Mouse (Mus musculus): ENCODE data around the gene Atp2b4.

Gene Atp2b4

DNA sequence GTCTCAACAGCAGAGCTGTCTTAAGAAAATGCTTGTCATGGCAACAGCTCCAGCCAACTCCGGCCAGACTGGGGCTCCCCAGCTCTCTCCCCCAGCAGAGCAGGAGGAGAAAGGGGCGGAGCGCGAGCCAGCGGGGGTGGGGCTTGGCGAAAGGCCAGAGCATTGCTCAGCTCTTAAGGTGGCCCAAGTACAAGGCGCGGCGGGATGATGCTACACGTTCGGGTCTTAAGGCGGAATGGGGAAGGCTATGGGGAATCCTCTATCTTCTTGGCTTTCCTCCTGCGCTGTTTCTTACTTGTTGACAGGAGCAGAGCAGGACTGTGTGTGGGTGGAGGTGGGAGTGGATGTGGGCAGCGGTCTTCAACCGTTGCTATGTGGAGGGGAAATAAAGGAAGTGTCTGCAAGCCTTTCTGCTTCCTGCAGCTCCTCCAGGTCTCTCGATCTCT, at the start of gene Atp2b4:
Gene Atp2b4 (minus strand): TSS at position 94 of the 446 bp plus-strand sequence.
- DNase-seq (ENCODE audit: low spot score in 2 of 2) = peak; percentile 97

- no peak for DNase-seq (ENCODE audit: low spot score in 2 of 2)
Measured at GRCm38 (mm10) chr1:133844734-133845133, 43.9 kb upstream of the Atp2b4 start.

GRCm38 (mm10) chr1:133843900-133844299, 43.1 kb upstream of the Atp2b4 start:
- no peak for DNase-seq (ENCODE audit: low spot score in 2 of 2)

DNA sequence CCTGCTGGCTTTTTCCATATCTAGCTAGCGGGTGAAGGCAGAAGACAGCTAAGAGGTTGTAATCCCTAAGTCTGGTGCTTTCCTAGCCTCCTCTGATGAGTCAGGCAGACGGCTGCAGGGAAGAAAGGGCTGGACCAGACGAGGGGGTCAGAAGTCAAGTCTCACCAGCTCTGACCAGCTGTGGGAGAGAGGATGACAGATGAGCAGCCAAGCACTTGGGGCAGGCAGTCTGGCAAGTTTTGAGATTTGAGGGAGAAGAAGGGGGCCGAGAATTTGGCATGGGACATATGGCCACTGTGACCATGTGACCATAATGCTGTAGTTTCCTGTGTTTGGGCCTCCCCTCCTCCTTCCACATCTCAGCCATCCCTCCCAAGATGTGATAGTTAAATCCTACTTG, 42.5 kb upstream of the Atp2b4 start:
- DNase-seq (ENCODE audit: low spot score in 2 of 2) = no peak

GRCm38 (mm10) chr1:133842074-133842725, 41.4 kb upstream of the Atp2b4 start:
- DNase-seq (ENCODE audit: low spot score in 2 of 2) = peak; percentile 87 to 93

GRCm38 (mm10) chr1:133841171-133841926, 40.5 kb upstream of the Atp2b4 start:
- DNase-seq (ENCODE audit: low spot score in 2 of 2) = no peak

- peak in 1 of 2 experiments; percentile 57 for DNase-seq (ENCODE audit: low spot score in 2 of 2)
Measured at GRCm38 (mm10) chr1:133840530-133840929, 39.7 kb upstream of the Atp2b4 start.

DNA sequence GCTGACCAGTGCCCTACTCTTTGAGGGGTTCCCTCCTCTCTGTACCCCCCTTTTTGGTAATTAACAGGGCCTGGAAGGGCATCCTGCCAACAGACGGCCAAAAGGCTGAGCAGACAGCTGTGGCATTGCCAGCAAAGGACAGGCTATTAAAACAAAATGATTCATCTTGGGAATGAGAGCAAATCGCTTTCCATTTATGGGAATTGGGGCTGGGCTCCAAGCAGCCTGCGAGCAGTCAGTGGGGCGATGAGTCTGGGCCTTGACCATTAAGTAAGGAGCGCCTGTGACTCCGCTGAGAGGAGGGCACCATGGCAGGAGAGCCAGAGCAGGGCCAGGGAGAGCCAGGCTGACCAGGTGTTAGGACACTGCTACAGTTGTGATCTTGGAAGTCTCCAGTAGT, 33.5 kb upstream of the Atp2b4 start:
- no peak for DNase-seq (ENCODE audit: low spot score in 2 of 2)

DNA sequence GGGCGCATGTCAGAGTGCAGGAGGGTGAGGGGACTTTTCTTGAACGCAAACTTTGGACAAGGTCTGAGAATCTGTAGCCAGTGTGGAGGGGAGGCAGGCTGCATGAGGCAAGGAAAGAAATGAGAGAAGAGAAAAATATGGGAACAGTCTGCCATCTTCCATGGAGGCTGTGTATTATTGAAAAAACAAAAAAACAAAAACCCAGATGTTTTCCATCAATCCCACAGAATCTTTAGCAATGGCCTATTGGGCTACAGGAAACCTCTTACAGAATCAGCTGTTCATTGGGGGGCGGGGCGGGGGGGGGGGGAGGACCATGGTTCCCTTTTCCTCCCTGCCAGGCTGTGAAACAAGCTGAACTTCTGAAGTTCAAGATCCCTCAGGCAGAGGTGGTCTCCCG, 31.9 kb upstream of the Atp2b4 start:
- no peak for DNase-seq (ENCODE audit: low spot score in 2 of 2)

DNA sequence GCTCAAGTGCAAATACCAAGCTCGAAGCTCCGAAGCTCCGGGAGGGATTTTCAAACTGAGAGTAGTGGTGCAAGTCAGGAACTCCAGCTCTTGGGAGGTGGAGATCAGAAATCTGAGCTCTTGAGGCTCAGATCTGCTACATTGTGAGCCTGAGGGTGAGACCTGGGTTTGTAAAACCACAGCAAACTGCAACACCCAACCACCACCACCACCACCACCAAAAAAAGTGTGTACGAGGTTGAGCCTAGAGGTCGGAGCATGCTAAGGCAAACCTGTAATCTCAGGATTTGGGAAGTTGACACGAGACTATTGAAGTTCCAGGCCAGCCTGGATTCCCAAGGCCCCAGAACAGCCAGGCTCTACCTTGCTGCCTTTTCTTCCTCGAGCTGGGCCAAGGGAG, 25.4 kb upstream of the Atp2b4 start:
- DNase-seq (ENCODE audit: low spot score in 2 of 2) = no peak

DNA sequence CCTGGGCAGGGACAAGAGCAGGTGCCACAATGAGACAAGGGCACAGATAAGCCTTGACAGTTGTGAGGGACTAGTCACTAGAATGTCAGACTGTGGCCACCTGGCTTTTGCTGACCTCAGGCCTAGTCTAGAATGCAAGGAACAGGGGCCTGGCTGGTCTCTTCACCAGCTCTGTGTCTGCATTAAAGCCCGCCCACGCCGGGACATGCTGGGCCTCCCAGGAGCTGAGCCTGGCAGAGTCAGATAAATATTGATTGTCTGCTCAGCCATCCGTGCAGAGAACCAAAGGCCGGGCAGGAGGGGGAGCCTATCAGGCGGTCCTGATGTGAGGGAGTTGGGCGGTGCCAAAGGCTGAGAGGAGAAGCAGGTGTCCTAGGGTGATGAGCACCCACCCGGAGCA, 24.7 kb upstream of the Atp2b4 start:
- no peak for DNase-seq (ENCODE audit: low spot score in 2 of 2)

DNA sequence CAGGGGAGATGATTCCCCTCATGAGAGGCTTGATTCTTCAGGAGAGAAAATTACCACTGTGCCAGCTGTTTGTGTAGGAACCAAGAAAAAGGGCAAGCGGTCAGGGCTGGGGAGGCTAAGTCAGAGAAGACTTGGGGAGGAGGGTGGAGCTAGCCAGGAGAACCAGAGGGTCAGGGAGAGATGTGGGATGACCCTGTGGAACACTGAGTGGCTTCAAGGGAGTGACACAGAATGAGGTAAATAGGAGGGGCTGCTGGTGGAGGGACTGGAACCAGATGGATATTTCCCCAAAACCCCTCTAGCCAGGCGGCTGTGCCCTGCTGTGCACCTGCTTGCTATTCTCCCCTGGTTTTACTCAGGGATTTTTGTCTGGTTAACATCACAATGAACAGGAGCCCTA, 24.3 kb upstream of the Atp2b4 start:
- no peak for DNase-seq (ENCODE audit: low spot score in 2 of 2)

- no peak for DNase-seq (ENCODE audit: low spot score in 2 of 2)
Measured at GRCm38 (mm10) chr1:133821144-133821543, 20.3 kb upstream of the Atp2b4 start.

DNA sequence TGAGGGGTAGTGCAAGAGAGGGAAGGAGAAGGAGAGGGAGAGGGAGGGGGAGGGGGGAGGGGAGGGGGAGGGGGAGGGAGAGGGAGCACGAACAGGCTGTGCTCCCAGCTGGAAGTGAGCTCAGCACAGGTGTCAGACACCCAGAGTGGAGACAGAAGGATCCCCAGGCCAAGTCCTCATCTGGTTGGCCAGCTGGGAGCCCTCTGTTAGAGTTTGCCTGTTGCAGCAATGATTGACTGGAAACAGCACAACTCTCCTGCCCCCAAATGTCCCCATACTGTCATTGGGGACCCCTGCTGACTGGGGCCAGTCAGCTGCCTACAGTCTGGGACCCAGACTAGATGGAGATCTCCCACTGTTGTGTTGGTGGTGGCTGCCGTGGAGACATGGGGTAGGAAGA, 19.3 kb upstream of the Atp2b4 start:
- no peak for DNase-seq (ENCODE audit: low spot score in 2 of 2)

DNA sequence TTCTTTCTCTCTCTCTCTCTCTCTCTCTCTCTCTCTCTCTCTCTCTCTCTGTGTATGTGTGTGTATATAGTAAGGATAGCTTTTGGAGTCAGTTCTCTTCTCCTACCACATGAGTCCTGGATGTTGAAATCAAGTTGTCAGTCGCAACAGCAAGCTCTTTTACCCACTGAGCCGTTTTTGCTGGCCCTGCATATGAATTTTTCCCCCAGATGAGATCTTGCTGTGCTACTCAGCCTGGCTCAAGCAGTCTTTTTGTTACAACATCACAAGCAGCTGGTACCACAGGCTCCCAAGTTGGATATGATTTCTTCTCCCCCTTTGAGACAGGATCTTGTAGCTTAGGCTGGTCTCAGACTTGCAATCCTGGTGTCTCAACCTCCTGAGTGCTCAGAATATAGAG, 17.7 kb upstream of the Atp2b4 start:
- no peak for DNase-seq (ENCODE audit: low spot score in 2 of 2)

GRCm38 (mm10) chr1:133815747-133816491, 15.1 kb upstream of the Atp2b4 start:
- DNase-seq (ENCODE audit: low spot score in 2 of 2) = no peak

- DNase-seq (ENCODE audit: low spot score in 2 of 2) = no peak
Measured at GRCm38 (mm10) chr1:133809376-133809775, 8.5 kb upstream of the Atp2b4 start.

DNA sequence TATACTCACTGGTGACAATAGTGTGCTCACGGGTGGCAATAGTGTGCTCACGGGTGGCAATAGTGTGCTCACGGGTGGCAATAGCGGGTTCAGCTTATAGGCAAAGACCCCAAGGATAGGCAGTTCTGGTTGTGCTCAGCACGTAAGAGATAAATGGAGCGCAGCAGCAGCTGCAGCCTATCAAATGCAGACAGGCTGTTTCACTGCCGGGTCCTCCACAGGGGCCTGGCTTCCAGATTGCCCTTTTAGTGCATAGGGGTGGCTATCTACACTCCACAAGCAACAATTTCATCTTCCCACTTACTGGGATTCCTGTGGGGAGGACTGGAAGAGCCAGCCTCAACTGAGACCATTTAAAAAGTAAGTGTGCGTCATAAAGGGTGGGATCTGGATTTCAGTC, 7.2 kb upstream of the Atp2b4 start:
- no peak for DNase-seq (ENCODE audit: low spot score in 2 of 2)

GRCm38 (mm10) chr1:133801743-133802142, 902 bp upstream of the Atp2b4 start:
- no peak for DNase-seq (ENCODE audit: low spot score in 2 of 2)

DNA sequence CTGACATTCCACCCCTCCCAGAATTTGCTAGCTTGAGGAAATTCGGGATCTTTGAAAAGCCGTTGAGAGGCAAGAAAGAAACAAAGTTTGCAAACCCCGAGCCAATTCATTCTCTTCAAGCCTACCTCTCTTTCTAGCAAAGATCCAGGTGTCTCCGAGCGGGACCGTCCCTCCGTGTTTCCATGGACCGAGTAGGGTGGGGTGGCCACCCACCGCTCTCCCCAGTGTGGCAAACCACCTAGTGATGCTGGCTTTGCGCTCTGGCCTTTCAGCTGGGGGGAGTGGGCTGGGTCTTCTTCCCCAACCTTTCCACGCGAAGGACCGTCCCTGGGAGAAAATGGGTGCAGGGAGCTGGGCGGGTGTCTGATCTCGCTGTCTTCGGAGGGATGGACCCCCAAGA, 329 bp downstream of the Atp2b4 start:
- no peak for DNase-seq (ENCODE audit: low spot score in 2 of 2)

DNA sequence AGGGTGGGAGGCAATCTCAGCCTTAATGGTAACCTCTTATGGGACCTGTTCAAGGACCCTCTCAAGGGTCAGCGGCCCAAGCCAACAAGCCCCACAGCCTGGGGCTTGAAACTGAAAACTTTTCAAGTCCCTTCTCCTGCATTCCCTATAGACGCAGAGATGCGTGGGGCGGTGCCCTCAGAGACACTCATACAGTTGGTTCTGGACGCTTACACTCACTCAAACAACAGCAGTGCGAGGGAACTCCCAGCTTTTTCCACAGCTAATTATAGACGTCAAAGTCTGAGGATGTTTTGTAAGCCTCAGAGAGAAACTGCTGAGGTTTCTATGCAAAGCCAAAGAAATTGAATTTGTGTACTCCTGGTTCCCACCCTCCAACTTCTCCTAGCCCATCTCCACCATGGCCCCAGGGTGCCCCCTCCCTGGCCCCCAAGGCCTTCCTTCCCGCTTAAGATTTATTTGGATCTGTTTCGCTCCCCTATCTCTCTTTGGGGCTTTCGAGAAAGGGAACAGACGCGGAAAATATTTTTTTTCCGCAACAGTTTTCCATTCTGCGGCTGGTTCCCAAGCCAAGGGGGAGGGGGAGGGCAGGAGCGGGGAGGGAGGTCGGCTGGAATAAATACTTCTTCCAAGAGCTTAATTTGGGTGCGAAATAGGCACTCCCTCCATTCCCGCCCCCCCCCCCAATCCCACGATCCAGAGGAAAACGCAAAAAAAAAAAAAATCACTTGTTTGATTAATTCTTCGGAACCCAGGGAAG, 975 bp downstream of the Atp2b4 start:
- no peak for DNase-seq (ENCODE audit: low spot score in 2 of 2)

- DNase-seq (ENCODE audit: low spot score in 2 of 2) = no peak
Measured at GRCm38 (mm10) chr1:133798821-133799415, 1.9 kb downstream of the Atp2b4 start.

Measured in right cerebral cortex, postnatal 10 days (tissue).